Mouse (Mus musculus) right cerebral cortex, postnatal 10 days (tissue): Measurements from ENCODE around the gene Ergic1.

ENCODE experiments used
- DNase-seq, 2 experiments: peaks; one replicate each; pipeline ENCODE4 v3.0.0; 2021; ENCODE audit warnings: low spot score in 2 of 2

The Ergic1 gene

DNA sequence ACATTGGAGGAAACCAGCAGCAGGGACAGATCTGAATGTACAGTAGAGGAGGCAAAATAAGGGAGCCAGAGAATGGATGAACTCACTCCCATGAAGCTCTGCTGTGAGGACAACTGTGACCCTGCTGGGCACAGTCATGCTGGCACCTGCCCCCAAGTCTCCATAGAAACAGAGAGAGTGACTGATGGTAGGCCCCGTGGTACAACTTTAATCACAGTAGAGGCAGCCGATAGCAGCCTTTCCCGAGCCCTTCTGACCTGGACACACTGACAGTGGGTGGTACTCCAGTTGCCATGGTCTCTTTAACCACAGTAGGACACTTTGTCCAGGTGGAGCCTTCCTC lies 98.3 kb downstream of the Ergic1 start:
- no peak for DNase-seq

DNA sequence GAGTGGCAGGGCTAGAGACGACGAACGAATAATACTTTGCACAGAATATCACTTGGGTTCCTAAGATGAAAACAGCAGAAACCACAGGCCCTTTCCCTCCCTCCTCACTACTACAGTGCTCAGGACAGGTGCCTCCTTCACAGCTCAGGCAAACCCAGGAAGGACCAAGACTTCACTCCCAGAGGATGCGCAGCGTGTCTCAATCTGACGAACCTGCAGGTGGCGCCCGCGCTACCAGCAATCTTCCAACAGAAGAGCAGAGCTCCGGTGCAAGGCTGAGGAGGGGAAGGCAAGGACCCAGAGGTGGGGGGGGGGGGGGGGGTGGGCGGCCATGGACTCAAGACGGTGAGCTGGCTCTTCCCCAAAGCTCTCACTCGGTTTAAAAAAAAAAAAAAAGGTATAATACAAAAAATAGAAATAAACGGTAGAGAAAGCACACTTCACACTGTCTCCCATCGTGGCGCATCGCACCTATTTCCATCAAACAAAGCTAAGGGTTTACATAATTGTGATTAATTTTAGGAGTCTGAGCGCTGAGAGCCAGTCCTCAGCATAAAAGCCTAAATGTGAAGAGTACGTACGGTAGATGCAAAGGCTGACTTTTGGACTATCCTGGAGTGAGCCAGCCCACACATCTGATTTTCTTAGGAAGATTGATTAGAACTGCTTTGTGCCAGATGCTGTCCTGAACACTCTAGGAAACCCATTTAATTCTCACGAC lies 99.1 kb downstream of the Ergic1 start:
- peak; percentile 91 to 94 for DNase-seq

DNA sequence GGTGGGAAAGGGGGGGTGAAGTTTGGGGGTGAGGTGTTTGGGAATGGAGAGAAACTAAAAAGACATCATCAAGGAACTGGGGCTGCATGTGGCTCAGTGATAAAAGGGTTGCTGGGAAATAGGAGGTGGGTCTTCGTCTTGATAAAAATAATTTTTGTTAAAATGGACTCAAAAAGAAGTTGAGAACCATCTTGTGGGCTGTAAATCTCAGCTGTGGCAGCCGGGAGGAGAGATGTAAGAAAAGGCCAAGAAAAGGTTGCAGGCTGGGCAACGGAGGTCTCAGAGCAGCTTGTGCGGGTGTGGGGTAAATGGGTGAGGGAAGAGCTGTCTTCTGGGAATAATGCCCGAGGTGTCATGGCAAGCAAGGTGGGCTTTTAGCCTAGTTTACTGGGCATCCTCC lies 100.9 kb downstream of the Ergic1 start:
- DNase-seq: no peak

DNA sequence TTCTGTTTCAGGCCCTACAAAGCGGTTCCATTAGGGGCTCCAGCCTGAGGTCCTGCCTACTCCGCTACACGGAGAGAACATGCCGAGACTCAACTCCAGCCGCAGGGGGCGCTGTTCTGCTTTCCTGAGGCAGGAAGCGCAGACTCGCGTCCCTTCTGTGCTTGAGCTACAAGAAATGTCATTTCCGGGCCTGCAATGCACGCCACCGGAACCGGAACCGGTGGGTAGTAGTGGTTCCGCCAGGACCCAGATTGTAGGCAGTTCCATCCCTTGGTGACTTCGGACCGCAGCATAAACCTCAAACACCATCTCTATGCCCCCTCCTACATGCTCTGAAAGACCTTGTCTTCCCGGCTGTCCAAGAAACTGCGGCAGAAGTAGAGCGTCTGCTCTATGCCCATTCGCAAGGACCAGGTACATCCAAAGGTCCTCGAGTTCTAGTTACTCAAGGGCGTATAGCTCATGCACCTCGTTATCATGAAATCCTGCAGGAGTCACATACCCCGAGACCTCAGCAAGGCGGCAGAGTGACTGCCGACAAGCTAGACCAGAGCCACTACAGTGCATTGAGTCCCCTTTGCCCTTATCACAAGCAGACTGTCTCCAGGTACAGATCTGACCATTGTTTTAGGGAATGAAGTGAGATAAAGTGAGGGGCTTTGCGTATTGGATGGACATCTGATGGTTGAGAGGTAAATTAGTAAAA lies 101.8 kb downstream of the Ergic1 start, which contains the start of gene Atp6v0e:
TSS of gene Atp6v0e (plus strand) at position 254 of the 706 bp plus-strand sequence.
- peak; percentile 96 to 98 for DNase-seq

DNA sequence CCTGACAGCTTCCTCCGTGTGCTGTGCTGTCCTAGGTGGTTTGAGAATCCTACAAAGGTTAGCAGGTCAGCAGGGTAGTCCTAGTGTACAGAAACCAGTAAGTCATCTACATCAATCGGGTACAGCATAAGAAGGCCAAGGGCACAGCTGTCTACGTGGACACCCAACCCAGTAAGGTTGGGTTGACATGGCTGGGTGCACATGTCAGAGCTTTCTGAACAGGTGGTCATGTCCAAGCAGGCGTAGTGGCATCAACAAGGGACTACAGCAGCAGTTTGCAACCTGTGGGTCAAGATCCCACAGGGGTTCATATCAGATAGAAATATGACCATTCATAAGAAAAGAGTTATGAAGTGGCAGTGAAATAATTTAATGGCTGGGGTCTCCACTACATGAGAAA lies 104.3 kb downstream of the Ergic1 start:
- no peak for DNase-seq

DNA sequence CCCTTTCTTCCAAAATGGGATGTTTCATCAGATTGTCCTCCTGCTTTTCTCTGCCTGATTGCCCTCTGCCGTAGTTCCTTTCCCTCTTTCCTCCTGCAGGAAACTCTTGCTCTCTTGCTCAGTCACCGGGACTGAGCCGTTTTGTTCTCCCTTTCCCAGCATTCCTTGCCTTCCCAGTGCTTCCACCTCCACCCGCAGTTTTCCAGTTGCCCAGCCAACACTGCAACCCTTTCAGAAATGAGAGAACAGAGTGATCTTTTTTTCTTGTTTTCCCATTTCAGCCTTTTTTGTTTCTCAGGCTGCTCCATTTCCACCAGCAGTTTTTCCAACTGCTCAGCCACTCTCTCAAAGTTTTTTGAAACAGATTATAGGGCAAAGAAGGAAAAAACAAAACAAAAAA lies 110.0 kb downstream of the Ergic1 start:
- no peak for DNase-seq

DNA sequence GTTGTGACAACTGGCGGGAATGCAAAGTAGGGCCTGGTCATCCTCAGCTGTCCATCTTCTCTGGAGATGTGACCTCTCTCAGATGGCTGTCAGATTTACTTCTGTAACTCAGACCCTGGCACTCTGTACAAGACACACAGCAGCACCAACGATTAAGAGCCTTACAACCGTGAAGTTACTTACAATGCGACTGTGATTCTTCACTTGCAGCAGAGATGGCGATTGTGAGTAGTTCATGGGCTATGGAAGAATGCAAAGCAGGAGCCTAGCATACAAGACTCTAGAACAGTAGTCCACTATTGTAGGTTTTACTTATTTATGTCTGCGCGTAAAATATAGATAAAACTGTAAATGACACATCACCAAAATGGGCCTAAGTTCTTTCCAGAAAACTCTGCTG lies 114.6 kb downstream of the Ergic1 start:
- no peak for DNase-seq

DNA sequence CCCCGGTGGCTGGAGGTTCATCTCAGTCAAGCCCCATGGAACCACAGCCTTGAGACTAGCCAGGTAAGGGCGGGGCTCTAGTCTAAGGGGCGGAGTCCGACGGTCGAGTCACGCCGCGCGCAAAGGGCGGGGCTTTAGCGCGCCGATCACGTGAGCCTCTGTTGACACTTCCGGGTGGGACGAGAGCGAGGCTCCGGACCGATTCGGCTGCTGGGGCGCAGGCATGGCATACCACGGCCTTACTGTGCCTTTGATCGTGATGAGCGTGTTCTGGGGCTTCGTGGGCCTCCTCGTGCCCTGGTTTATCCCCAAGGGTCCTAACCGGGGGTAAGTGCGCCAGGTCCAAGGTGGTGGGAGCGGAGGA lies 114.9 kb downstream of the Ergic1 start:
- DNase-seq: peak; percentile 94

DNA sequence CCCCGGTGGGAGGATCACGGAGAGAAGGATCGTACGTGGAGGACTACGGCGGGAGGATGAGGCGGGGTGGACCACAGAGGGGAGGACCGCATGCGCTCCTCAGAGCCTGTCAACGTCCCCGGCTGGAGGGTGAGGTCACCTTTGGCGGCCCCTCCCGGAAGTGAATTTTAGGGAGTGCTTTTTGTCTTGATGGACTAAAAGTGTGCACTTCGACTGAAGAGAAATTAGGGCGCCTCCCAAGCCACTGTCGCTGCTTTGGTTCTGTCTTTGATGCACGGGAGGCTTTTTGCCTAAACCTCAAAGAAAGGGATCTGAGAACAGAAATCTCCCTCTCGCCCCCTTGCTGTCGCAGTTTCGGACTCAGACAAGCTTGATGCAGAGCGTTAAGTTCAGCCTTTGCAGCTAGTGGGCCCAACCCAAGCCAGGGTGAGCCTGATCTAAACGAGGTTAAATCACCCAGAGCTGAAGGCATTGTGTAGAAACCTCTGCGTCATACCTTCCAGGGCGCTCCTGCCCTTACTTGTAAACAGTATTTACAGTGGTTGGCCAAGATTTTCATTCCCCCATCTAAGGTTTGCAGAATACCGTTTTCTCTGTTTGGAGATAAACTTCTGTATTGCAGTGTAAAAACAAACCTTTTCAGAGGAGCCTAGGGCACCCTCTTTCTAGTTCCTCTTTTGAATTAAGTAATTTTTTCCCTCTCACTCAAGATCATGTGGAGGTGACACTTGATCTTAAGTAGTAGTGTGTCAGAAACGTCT lies 115.5 kb downstream of the Ergic1 start:
- peak; percentile 74 to 85 for DNase-seq

DNA sequence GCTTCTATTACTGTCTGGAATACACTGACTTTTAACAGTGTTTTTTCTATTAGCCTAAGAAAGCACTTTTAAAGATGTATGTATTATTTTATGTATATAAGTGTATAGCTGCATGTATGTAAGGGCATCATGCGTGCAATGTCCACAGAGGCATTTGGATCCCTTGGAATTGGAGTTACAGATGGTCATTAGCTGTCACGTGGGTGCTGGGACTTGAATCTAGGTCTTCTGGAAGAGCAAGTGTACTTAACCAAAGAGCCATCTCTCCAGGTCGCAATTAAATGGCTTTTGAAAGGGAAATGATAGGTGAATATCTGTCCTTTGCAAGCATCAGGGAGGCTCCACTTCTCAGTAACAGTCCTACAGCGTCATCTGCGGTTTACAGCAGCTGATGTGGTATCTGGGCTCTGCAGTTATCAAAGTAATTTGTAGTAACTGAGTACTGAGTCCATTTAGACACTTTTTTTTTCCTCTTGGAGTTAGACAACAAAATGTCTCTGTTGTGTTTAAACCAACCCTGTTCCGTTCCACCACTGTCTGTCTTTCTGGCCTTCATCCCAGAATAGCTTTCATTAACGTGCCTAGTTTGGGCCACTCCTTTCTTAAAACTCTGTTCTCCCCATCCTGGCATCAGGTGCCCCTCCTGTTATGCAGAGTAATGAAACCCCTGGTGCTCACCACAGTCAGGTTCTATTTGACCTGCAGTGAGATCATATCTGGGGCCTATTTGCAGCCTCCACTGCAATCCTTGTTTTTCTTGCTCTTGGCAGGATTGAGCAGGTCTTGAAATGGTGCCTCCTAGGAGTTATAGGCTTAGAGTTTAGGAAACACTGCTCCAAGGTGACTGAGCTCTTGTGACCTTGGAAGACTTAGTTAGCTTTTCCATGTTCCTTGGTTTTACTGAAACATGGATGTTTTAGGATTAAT lies 116.7 kb downstream of the Ergic1 start:
- no peak for DNase-seq

DNA sequence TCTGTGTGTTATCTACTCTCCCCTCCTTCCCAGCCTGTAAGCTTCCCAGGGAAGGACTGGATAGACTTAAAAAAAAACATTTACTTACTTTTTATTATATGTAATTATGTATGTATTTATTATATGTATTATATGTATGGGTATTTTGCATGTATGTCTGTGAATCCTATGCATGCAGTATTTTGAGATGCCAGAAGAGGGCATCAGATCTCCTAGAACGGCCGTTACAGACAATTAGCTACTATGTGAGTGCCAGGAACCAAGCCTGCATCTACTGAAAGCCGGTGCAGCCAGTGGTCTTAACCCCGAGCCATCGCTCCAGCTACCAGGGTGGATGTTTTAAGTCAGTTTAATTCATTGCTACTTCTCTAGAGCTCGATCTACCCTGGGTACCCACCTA lies 120.0 kb downstream of the Ergic1 start:
- DNase-seq: no peak

DNA sequence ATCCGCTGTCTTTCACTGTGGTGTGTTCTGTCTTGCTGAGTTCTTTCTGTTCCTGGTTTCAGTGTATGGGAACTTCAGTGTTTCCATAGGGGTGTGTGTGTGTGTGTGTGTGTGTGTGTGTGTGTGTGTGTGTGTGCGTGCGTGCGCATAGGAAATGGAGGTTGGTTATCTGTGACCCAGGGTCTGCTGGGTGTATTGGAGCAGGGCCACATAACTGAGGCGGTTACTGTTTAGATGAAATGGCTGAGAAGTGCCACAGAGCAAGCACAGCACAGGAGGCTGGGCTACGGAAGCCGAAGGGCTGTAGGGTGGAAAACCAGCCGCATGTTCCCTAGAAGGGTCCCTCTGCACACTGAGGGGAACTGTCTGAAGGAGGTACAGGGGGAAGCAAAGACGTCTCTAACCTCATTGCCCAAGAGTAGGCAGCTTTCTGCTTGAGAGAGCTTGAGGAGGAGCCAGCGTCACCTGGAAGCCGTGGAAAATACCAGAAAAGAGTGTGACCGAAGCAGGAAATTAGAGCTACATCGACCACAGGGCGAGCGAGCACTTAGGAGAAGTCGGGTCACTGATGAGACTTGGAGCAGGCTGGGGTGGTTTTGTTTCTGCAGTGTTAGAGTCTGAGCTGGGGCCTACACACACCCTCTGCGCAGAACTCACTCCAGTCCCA lies 125.2 kb downstream of the Ergic1 start:
- DNase-seq: no peak

DNA sequence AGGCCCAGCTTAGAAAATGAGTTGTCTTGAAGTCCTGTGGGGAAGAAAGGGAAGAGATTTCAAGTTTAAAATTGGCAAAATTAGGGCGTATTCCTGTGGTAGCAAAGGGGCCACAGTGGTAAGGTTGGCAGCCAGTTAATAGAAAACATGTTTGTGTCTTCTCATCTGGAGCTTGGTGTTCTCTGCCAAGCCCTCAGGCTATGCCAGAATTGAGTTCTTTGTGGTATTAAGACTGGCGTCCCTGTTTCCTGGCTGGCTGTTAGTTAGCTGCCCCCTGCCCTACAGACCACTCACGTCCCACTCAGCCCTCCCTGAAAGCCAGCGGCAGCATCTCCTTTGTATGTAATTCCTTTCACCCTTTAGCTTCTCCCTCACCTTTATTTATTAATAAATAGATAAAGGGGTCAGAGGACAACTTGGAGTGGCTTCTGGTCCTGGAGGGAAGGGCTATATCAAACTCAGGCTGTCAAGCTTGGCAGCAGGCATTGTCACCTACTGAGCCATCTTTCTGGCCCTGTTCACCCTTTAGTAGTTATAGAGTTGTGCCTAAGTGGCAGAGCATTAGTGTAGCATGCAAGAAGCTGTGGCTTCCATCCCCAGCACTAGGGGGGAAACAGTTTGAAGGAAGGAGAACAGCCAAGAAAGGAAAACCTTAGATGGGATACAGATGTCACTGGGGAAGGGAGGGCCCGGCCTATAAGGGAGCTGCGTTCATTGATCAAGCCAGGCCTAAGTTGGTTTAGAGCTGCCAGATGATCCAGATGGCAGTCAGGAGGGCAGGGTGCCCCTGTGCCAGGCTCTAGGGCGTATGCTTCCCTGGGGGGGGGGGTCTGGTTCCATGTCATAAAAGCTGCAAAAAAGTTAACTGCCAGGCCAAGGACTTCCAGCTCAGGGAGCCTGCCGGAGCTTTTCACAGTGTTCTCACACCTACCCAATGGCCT lies 127.8 kb downstream of the Ergic1 start:
- peak; percentile 72 to 82 for DNase-seq

DNA sequence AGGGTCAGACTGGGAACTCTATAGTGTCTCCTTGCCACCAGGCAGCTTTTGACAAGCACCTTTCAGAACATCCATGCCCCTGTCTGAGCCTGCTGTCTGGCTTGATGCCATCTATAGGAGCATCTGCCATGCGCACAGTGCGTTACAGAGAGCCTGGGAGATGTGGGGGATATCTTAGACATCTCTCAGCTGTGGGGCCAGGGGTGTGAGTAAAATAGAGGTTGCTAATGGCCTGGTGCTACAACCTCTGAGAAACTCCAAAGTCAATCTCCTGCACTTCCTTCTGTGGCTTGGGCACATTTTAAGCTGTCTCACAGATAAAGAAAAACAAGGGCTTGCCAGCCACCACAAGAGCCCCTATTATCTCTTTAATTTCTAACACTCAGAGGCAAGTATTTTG lies 128.5 kb downstream of the Ergic1 start:
- no peak for DNase-seq

DNA sequence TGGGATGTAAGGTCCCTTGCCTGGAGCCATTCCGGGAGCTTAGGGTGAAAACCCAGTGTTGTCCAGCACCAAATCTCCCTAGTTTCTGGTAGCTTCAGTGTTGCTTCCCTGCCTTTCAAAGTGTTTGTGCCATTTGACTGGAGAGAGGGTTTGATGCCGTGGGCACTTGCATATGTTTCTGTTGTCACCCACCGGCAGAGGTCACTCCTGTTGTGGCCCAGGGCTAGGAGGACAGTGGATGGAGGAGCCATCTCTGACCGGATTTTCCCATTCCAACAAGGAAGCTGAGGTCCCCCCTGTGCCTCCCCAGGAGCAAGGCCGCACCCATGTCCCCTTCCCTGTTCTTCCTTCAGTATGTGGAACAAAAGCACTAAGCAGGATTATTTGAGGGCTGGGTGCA lies 128.9 kb downstream of the Ergic1 start:
- no peak for DNase-seq

DNA sequence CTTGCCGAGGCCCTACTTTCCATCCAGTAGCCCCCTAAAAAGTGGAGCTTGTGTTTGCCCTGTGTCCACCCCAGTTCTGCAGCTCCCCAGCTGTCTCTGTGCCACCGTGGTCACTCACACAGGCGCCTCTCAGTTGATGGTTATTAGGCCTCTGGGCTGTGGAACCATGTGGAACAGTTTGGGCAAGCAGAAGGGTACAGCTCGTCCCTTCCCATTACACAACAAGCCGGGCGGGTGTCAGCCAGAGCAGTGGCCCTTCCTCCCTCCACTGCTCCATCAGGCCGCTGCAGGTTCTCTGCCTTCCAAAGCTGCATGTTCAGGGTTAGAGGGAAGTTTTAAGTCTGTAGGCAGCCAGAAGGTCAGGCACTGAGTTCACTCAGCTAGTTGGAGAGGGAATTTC lies 129.8 kb downstream of the Ergic1 start:
- DNase-seq: no peak

DNA sequence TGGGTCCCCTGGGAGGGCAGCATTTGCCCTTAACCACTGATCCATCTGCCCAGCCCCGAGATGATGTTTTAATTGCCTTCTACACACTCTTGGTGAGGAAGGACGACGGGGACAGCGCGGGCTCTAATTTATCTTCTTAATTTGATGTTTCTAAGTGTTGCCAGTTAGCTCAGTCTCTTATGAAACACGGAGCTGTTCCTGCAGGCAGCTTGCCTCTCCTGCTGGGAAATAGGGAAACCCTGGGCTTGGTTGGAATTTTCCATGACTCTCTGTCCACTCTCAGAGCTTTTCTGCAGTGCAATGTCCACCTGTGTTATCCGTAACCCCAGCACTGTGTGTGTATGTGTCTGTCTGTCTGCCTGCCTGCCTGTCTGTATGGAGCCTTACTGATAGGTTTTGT lies 132.1 kb downstream of the Ergic1 start:
- no peak for DNase-seq

DNA sequence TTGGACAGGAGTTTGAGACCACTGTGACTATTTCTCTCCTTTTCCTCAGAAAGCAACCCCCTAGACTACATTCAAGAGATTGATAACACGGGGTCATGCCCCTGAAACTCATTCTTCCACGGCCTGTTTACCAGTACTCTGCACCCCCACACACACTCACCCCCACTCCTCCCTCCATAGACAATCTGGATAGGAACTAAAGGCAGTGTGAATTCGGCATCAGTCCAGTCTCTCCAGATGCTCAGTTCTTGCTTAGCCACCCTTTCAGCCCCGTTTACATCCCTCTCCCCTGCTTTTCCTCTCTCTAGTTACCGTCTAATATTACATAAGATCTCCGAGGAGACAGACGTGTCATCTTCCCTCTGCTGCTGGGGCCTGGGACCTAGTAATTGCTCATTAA lies 132.9 kb downstream of the Ergic1 start:
- DNase-seq: no peak

DNA sequence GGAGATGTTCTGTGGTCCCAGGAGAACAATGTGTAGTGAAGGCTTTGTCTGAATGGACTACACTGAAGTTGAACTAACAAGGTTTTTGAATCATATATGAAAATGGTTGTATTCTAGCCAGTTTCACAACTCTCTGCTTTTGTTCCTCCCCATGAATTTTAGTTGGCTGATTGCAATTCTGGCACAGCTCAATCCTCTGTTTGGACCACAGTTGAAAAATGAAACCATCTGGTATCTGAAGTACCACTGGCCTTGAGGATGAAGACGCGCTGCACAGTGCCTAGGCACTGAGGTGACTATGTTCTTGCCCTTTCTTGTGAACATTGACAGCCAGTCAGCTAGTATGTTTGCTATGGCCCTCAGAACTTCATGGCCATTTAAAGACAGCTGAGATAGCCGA lies 133.9 kb downstream of the Ergic1 start:
- DNase-seq: no peak

DNA sequence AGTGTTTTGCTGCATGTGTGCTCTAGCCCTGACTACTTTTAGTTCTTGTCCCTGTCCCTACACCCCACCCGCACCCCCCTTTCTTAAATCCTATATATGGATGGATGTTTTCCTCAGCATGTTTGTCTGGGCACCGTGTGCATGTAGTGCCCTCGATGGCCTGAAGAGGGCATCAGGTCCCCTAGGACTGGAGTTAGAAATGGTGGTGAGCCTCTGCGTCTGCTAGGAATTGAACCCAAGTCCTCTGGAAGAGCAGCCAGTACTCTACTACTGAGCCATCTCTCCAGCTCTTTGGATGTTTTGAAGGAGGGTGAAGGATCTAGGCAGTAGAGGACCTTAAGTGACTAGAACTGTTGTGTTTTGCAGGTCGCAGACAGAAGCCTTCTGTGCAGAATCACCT lies 137.6 kb downstream of the Ergic1 start:
- no peak for DNase-seq
